Mouse (Mus musculus): ENCODE results near the gene Bphl.

GRCm38 (mm10) chr13:34036726-34037125 lies 671 bp upstream of the Bphl start:
- TF ChIP-seq GATA1 (IDR thresholded peaks at IDR 0.05; ENCODE audit: low read length) = no peak
- TF ChIP-seq TAL1 (IDR thresholded peaks at IDR 0.05; ENCODE audit: low read length) = no peak

Data from erythroblast, embryonic 14.5 days (primary cell).